Mouse (Mus musculus) layer of hippocampus, adult 9-11 months (tissue): ENCODE data around the gene Sft2d1.
A peak's percentile ranks its signal among the peaks of the same experiment; 100 is the strongest.

ENCODE experiments used
- DNase-seq: peaks from one replicate; pipeline ENCODE4 v3.0.0; 2022

The Sft2d1 gene

DNA sequence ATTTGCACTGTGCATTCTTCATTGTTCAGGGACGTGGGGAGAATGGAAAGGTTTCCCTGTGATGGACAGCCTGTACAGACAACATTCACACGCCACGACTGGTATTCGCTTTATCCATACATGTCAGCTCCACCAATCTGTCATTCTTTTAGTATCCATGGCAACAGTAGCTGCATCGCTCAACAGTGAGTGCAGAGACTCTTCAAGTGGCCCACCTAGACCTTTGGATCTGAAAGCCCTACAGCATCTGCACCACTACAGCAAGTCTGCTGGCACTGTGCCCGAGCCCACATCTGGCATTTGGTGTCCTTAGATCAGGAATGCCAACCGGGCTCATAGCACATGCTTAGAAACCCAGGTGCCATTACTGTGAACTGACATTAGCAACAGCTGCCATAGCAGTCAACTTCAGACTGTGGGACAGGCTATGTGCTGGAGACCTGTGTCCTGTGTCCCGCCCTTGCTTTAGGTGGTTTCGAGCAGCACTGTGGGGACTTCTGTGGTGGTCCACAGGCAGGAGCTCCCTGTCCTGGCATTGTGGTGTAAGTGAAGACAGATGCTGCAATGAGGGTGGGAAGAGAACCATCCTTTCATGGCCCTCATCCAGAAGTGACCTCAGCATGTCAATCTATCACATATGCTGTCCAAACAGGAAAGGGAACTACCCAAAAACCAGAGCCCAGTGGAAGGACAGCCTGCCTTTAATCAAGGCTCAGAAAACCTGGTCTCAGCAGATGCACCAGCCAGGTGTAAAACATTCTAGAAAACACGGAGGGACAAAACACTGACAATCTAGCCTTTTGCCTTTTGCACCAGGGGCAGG, 50.6 kb downstream of the Sft2d1 start:
- no peak for DNase-seq

- no peak for DNase-seq
These were observed 56.9 kb downstream of the Sft2d1 start for GRCm38 (mm10) chr17:8367514-8368480.

DNA sequence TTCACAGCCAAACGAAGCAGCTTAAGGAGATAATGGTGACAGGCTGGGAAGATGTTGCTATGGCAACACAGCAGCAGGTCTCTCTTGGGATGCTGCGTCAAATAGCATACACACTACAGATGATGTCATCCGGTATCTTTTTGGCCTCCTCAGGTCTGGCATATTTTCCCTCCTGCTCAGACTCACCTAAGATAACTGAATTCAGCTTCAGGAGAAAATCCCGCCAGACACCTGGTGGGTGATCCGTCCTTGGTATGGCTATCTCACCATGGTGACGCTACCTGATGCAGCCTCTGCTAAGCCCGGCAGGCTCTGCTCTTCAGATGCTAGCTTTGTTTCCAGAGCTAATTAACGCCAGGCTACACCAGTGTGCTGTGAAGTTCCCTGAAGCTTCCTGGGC, 57.7 kb downstream of the Sft2d1 start:
- DNase-seq: peak; percentile 89

- DNase-seq: no peak
These were observed 58.3 kb downstream of the Sft2d1 start for GRCm38 (mm10) chr17:8369171-8369570.

GRCm38 (mm10) chr17:8370634-8371229, 59.8 kb downstream of the Sft2d1 start:
- no peak for DNase-seq

- peak; percentile 92 for DNase-seq
These were observed 60.9 kb downstream of the Sft2d1 start for GRCm38 (mm10) chr17:8371834-8372233.

DNA sequence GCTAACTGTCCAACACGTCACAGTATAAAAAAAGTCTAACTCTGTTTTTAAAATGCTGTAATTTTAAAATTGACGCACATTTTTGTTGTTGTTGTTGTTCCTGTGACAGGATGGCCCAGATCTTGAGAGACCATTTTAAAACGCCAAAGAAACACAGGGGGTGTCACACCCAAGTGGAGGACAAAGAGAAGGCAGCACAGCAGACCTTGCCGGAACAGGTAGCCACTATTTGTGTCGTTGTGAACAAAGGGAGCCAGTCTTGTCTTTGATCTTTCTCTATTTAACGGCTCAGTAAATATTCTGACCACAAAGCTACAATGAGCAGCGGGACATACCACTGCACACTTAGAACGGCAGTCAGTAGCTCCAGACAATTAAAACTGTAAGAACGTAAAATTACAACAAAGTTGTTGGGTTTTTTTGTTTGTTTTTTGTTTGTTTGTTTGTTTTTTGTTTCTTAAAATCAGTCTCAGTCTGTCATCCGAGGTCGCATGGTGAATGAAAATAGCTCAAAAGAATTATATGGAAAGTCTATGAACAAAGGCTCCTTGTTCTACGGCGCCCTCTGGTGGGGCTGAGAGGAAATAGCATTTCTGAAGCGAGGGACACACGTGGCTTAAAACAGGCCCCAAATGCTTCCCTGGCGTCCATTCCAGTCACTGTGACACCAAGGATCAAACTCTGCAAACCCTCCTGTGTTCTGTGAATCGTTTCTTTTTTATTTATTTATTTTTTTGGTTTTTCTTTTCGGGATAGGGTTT, 61.6 kb downstream of the Sft2d1 start:
- DNase-seq: peak; percentile 77
